Mouse (Mus musculus): ENCODE results near the gene Lrrc46. TPM values are rescaled to one million over a fixed set of nuclear protein-coding genes. Genes with fewer than 3 reads are reported as not detected.

Gene Lrrc46
- polyA plus RNA-seq, 1 experiment, result not detected

GRCm38 (mm10) chr11:97063274-97063920 lies 22.2 kb upstream of the Lrrc46 start:
- WGBS, result 53% methylated on average over 9 of the region's 9 CpGs
- H3K27ac ChIP-seq (ENCODE audit: control insufficient read depth, insufficient read depth, low read depth, low read length, poor library complexity), result no peak overlapping the region
- TF ChIP-seq POLR2A (IDR thresholded peaks at IDR 0.05; ENCODE audit: borderline replicate concordance, control insufficient read depth, low read depth, low read length), result no peak
- no peak for TF ChIP-seq CTCF (IDR thresholded peaks at IDR 0.05; ENCODE audit: control insufficient read depth, insufficient read depth, low read length)
- no peak overlapping the region for H3K4me3 ChIP-seq (replicated peaks; ENCODE audit: control insufficient read depth, low read depth, low read length)
- H3K4me1 ChIP-seq (ENCODE audit: control insufficient read depth, insufficient read depth, low read length), result no peaks in the 10 kb centered on the region

- 12% methylated on average over 11 of the region's 11 CpGs for WGBS
- H3K4me3 ChIP-seq (replicated peaks; ENCODE audit: control insufficient read depth, low read depth, low read length), result peak overlapping the region; percentile 93
- TF ChIP-seq POLR2A (IDR thresholded peaks at IDR 0.05; ENCODE audit: borderline replicate concordance, control insufficient read depth, low read depth, low read length) (no peak), CTCF (IDR thresholded peaks at IDR 0.05; ENCODE audit: control insufficient read depth, insufficient read depth, low read length) (no peak)
Measured at GRCm38 (mm10) chr11:97052219-97052646, 11.0 kb upstream of the Lrrc46 start.

GRCm38 (mm10) chr11:97050944-97051586 lies 9.9 kb upstream of the Lrrc46 start:
- Histone ChIP-seq H3K4me1 (ENCODE audit: control insufficient read depth, insufficient read depth, low read length) (peaks cover 5% of the 10 kb centered on the region), H3K27ac (ENCODE audit: control insufficient read depth, insufficient read depth, low read depth, low read length, poor library complexity) (peak overlapping the region; percentile 47), H3K4me3 (replicated peaks; ENCODE audit: control insufficient read depth, low read depth, low read length) (peak overlapping the region; percentile 93)
- 11% methylated on average over 13 of the region's 13 CpGs for WGBS
- TF ChIP-seq CTCF (IDR thresholded peaks at IDR 0.05; ENCODE audit: control insufficient read depth, insufficient read depth, low read length), result no peak
- no peak for TF ChIP-seq POLR2A (IDR thresholded peaks at IDR 0.05; ENCODE audit: borderline replicate concordance, control insufficient read depth, low read depth, low read length)

More at GRCm38 (mm10) chr11:97052219-97052646, 11.0 kb upstream of the Lrrc46 start:
- Histone ChIP-seq H3K4me1 (ENCODE audit: control insufficient read depth, insufficient read depth, low read length) (peaks cover 5% of the 10 kb centered on the region), H3K27ac (ENCODE audit: control insufficient read depth, insufficient read depth, low read depth, low read length, poor library complexity) (no peak overlapping the region)

- H3K27ac ChIP-seq (ENCODE audit: control insufficient read depth, insufficient read depth, low read depth, low read length, poor library complexity), result peak within 1 kb of the TSS; percentile 47
- peak within 1 kb of the TSS; percentile 93 for H3K4me3 ChIP-seq (replicated peaks; ENCODE audit: control insufficient read depth, low read depth, low read length)
- WGBS, result 2% methylated on average over 18 of the region's 18 CpGs
Measured at GRCm38 (mm10) chr11:97050216-97050943, 9.2 kb upstream of the Lrrc46 start, which contains the start of gene Osbpl7. TSS of gene Osbpl7 (plus strand) at chr11:97050628.

GRCm38 (mm10) chr11:97049492-97050085 lies 8.4 kb upstream of the Lrrc46 start:
- Histone ChIP-seq H3K4me1 (ENCODE audit: control insufficient read depth, insufficient read depth, low read length) (peaks cover 5% of the 10 kb centered on the region), H3K4me3 (replicated peaks; ENCODE audit: control insufficient read depth, low read depth, low read length) (no peak overlapping the region), H3K27ac (ENCODE audit: control insufficient read depth, insufficient read depth, low read depth, low read length, poor library complexity) (no peak overlapping the region)
- TF ChIP-seq POLR2A (IDR thresholded peaks at IDR 0.05; ENCODE audit: borderline replicate concordance, control insufficient read depth, low read depth, low read length) (no peak), CTCF (IDR thresholded peaks at IDR 0.05; ENCODE audit: control insufficient read depth, insufficient read depth, low read length) (no peak)
- 84% methylated on average over 6 of the region's 6 CpGs for WGBS

More at GRCm38 (mm10) chr11:97050216-97050943, 9.2 kb upstream of the Lrrc46 start, which contains the start of gene Osbpl7:
- TF ChIP-seq CTCF (IDR thresholded peaks at IDR 0.05; ENCODE audit: control insufficient read depth, insufficient read depth, low read length), result peak; percentile 32; the same call in 1 of the 2 replicates
- peak; percentile 58; the same call in 1 of the 2 replicates for TF ChIP-seq POLR2A (IDR thresholded peaks at IDR 0.05; ENCODE audit: borderline replicate concordance, control insufficient read depth, low read depth, low read length)
- peaks cover 5% of the 10 kb centered on the region for H3K4me1 ChIP-seq (ENCODE audit: control insufficient read depth, insufficient read depth, low read length)

- Histone ChIP-seq H3K4me1 (ENCODE audit: control insufficient read depth, insufficient read depth, low read length) (peaks cover 5% of the 10 kb centered on the region), H3K4me3 (replicated peaks; ENCODE audit: control insufficient read depth, low read depth, low read length) (no peak overlapping the region), H3K27ac (ENCODE audit: control insufficient read depth, insufficient read depth, low read depth, low read length, poor library complexity) (no peak overlapping the region)
- no peak for TF ChIP-seq POLR2A (IDR thresholded peaks at IDR 0.05; ENCODE audit: borderline replicate concordance, control insufficient read depth, low read depth, low read length)
- TF ChIP-seq CTCF (IDR thresholded peaks at IDR 0.05; ENCODE audit: control insufficient read depth, insufficient read depth, low read length), result no peak
- WGBS, result 81% methylated on average over 8 of the region's 8 CpGs
Measured at GRCm38 (mm10) chr11:97048090-97048650, 7.0 kb upstream of the Lrrc46 start.

- H3K4me1 ChIP-seq (ENCODE audit: control insufficient read depth, insufficient read depth, low read length), result peaks cover 2% of the 10 kb centered on the region
- no peak overlapping the region for H3K27ac ChIP-seq (ENCODE audit: control insufficient read depth, insufficient read depth, low read depth, low read length, poor library complexity)
- TF ChIP-seq CTCF (IDR thresholded peaks at IDR 0.05; ENCODE audit: control insufficient read depth, insufficient read depth, low read length), result no peak; the same call in 1 of the 2 replicates
- TF ChIP-seq POLR2A (IDR thresholded peaks at IDR 0.05; ENCODE audit: borderline replicate concordance, control insufficient read depth, low read depth, low read length), result no peak
- H3K4me3 ChIP-seq (replicated peaks; ENCODE audit: control insufficient read depth, low read depth, low read length), result no peak overlapping the region
- 83% methylated on average over 7 of the region's 7 CpGs for WGBS
Measured at GRCm38 (mm10) chr11:97045861-97046260, 4.7 kb upstream of the Lrrc46 start.
